Mouse (Mus musculus) CH12.LX (cell line): Measurements from ENCODE around the gene 5330417C22Rik. TPM values are rescaled to one million over a fixed set of nuclear protein-coding genes. Genes with fewer than 3 reads are reported as not detected.

Source experiments
- DNase-seq: peaks from one replicate; pipeline ENCODE4 v3.0.0-alpha.2; 2013; ENCODE audit errors: extremely low read depth
- H3K27ac ChIP-seq: 2 replicates; pipeline ENCODE4 v1.5.1; 2012; ENCODE audit warnings: low read depth, mild to moderate bottlenecking, control low read depth, moderate library complexity; ENCODE audit not compliant: insufficient read depth
- H3K27me3 ChIP-seq: replicated peaks from 2 replicates; pipeline ENCODE3; 2012; ENCODE audit warnings: inconsistent platforms
- H3K36me3 ChIP-seq, 2 experiments: replicated peaks in 1 of 2; 2 replicates each; pipeline versions ENCODE3 to v1.6.1; 2012; ENCODE audit warnings: inconsistent platforms in 1 of 2, low read length in 1 of 2, mild to moderate bottlenecking in 1 of 2, mixed read lengths in 1 of 2, moderate library complexity in 1 of 2; ENCODE audit not compliant: control insufficient read depth in 1 of 2, insufficient read depth in 1 of 2
- H3K4me1 ChIP-seq, 2 experiments: 2 replicates each; pipeline ENCODE4 v1.6.1; 2012; ENCODE audit warnings: inconsistent platforms in 1 of 2, moderate library complexity in 1 of 2; ENCODE audit not compliant: insufficient read depth in 2 of 2, control insufficient read depth in 1 of 2
- H3K4me2 ChIP-seq: 2 replicates; pipeline ENCODE4 v1.6.1; 2012; ENCODE audit warnings: low read depth, mild to moderate bottlenecking, control low read depth; ENCODE audit not compliant: poor library complexity, insufficient read depth, severe bottlenecking
- H3K4me3 ChIP-seq, 3 experiments: fragments of 150-350 bp in 1 of 3; sonication (generic) in 1 of 3; replicated peaks in 1 of 3; 2 replicates each; pipeline versions ENCODE3 to v1.5.1; 2011 to 2012; ENCODE audit warnings: low read depth in 2 of 3, low read length in 2 of 3, mild to moderate bottlenecking in 2 of 3, moderate library complexity in 2 of 3, control low read depth in 1 of 3, improper control_type of control experiment in 1 of 3, inconsistent platforms in 1 of 3, mixed read lengths in 1 of 3; ENCODE audit not compliant: poor library complexity in 1 of 3
- H3K79me2 ChIP-seq: replicated peaks from 2 replicates; pipeline ENCODE4 v1.6.1; 2012; ENCODE audit warnings: mild to moderate bottlenecking, moderate library complexity; ENCODE audit not compliant: control insufficient read depth, poor library complexity, insufficient read depth, severe bottlenecking; ENCODE audit errors: extremely low read depth
- H3K9ac ChIP-seq: 2 replicates; pipeline ENCODE4 v1.6.1; 2012; ENCODE audit warnings: low read depth, mild to moderate bottlenecking, control low read depth, moderate library complexity; ENCODE audit not compliant: insufficient read depth
- H3K9me3 ChIP-seq: replicated peaks from 2 replicates; pipeline ENCODE3; 2012; ENCODE audit warnings: low read length, inconsistent platforms, mixed read lengths
- BHLHE40 ChIP-seq: IDR thresholded peaks from 2 replicates; pipeline ENCODE4 v1.6.1; 2011; ENCODE audit warnings: mild to moderate bottlenecking, low read depth, low read length, improper control_type of control experiment
- CHD1 ChIP-seq: IDR thresholded peaks from 2 replicates; pipeline ENCODE4 v1.6.1; 2012; ENCODE audit warnings: low read depth, low read length, improper control_type of control experiment, inconsistent platforms
- CHD2 ChIP-seq: IDR thresholded peaks from 2 replicates; pipeline ENCODE4 v1.6.1; 2011; ENCODE audit warnings: low read length, improper control_type of control experiment
- E2F4 ChIP-seq: IDR thresholded peaks from 2 replicates; pipeline ENCODE4 v1.6.1; 2011; ENCODE audit warnings: low read depth, low read length, improper control_type of control experiment; ENCODE audit not compliant: insufficient replicate concordance
- HCFC1 ChIP-seq: IDR thresholded peaks from 2 replicates; pipeline ENCODE4 v1.6.1; 2012; ENCODE audit warnings: low read depth, mild to moderate bottlenecking, inconsistent platforms, low read length, improper control_type of control experiment
- IRF4 ChIP-seq: IDR thresholded peaks from 2 replicates; pipeline ENCODE4 v1.6.1; 2014; ENCODE audit warnings: low read depth, mild to moderate bottlenecking, inconsistent platforms, low read length, improper control_type of control experiment
- JUND ChIP-seq: conservative IDR thresholded peaks from 2 replicates; pipeline ENCODE4 v1.6.1; 2011; ENCODE audit warnings: low read depth, low read length, improper control_type of control experiment
- MAFK ChIP-seq: IDR thresholded peaks from 2 replicates; pipeline ENCODE4 v1.6.1; 2011; ENCODE audit warnings: low read length, improper control_type of control experiment; ENCODE audit not compliant: insufficient replicate concordance
- MAZ ChIP-seq: IDR thresholded peaks from 2 replicates; pipeline ENCODE4 v1.6.1; 2012; ENCODE audit warnings: low read depth, mild to moderate bottlenecking, inconsistent platforms, low read length, improper control_type of control experiment, moderate library complexity
- MEF2A ChIP-seq: IDR thresholded peaks from 2 replicates; pipeline ENCODE4 v1.6.1; 2014; ENCODE audit warnings: low read depth, mild to moderate bottlenecking, inconsistent platforms, low read length, improper control_type of control experiment, borderline replicate concordance
- PAX5 ChIP-seq: IDR thresholded peaks from 2 replicates; pipeline ENCODE4 v1.6.1; 2012; ENCODE audit warnings: low read length, inconsistent platforms, mixed read lengths
- POLR2A ChIP-seq: IDR thresholded peaks from 2 replicates; pipeline ENCODE4 v1.6.1; 2011; ENCODE audit warnings: low read depth, mild to moderate bottlenecking, improper control_type of control experiment, low read length
- POLR2AphosphoS2 ChIP-seq: IDR thresholded peaks from 2 replicates; pipeline ENCODE4 v1.6.1; 2011; ENCODE audit warnings: low read depth, low read length, improper control_type of control experiment
- SIN3A ChIP-seq: IDR thresholded peaks from 2 replicates; pipeline ENCODE4 v1.6.1; 2012; ENCODE audit warnings: low read length, improper control_type of control experiment, inconsistent platforms
- TBP ChIP-seq: conservative IDR thresholded peaks from 2 replicates; pipeline ENCODE4 v1.6.1; 2011; ENCODE audit warnings: low read depth, low read length, improper control_type of control experiment
- TCF12 ChIP-seq: IDR thresholded peaks from 2 replicates; pipeline ENCODE4 v1.6.1; 2014; ENCODE audit warnings: low read depth, mild to moderate bottlenecking, inconsistent platforms, low read length, improper control_type of control experiment
- USF2 ChIP-seq: conservative IDR thresholded peaks from 2 replicates; pipeline ENCODE4 v1.6.1; 2011; ENCODE audit warnings: low read depth, low read length, improper control_type of control experiment
- ZKSCAN1 ChIP-seq: IDR thresholded peaks from 2 replicates; pipeline ENCODE4 v1.6.1; 2012; ENCODE audit warnings: low read depth, inconsistent platforms, low read length, improper control_type of control experiment, borderline replicate concordance
- ZMIZ1 ChIP-seq: IDR thresholded peaks from 2 replicates; pipeline ENCODE4 v1.6.1; 2012; ENCODE audit warnings: low read depth, mild to moderate bottlenecking, inconsistent platforms, low read length, improper control_type of control experiment
- dilution Hi-C: fragments of 300-500 bp; cut with MboI; formaldehyde crosslinking; loops from 2 replicates; pipeline ENCODE4 v1.14.3; 2020; ENCODE audit warnings: low sequenced_read_pairs; ENCODE audit not compliant: extremely low pct_unique_long_range_greater_than_20kb, extremely low pct_ligation_motif_present
- in situ Hi-C: fragments of 300-500 bp; cut with MboI; formaldehyde crosslinking; loops from 3 replicates; pipeline ENCODE4 v1.14.3; 2019; ENCODE audit warnings: low sequenced_read_pairs, low pct_ligation_motif_present, low pct_unique_long_range_greater_than_20kb, mixed read lengths
- polyA plus RNA-seq: library from polyadenylated mRNA; unstranded; fragments of >175 nt; gene quantifications from 2 replicates; pipeline ENCODE4 v1.2.1, GENCODE M21; 2012; ENCODE audit warnings: low read depth; ENCODE audit not compliant: insufficient read length
- total RNA-seq, 2 experiments: library from RNA; depleted of rRNA; stranded (reverse); fragments of 300-350 nt in 1 of 2; fragments of >200 nt in 1 of 2; gene quantifications; 2 replicates each; pipeline ENCODE4 v1.2.3; 2012 to 2014

5330417C22Rik gene
- total and polyA plus RNA-seq, 3 experiments = 0.05 to 0.27 (median 0.17) TPM

DNA sequence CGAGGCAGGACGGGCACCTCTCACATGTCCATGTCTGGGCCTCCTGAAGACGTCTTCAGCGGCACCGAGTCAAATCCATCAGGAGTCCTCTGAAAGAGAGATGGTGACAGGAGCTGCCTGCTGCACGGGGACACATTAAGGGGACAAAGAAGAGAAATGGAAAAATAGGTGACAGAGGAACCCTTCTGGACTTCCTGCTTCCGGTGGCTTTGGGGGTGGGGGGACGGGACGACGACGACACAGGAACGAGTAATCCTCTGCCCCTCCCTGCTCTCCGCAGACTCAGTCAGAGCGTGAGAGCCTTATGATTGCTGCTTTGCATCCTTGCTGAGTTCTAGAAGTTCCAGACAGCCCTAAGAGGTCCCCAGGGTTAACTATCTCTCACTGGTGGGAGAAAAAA lies 78.0 kb downstream of the 5330417C22Rik start (continued):
- TF ChIP-seq ZKSCAN1 = no peak
- TF ChIP-seq POLR2A = peak; percentile 83
- TF ChIP-seq TCF12 = peak; percentile 78
- TF ChIP-seq POLR2AphosphoS2 = no peak; the same call in 1 of the 2 replicates
- TF ChIP-seq CHD2 = 0 out of 2 replicates have a peak, but pooled peaks have one; percentile 35
- TF ChIP-seq E2F4 = no peak
- no peak for TF ChIP-seq PAX5

GRCm38 (mm10) chr3:108454172-108454571 lies 82.2 kb downstream of the 5330417C22Rik start:
- H3K9ac ChIP-seq = no peak overlapping the region
- no peaks in the 10 kb centered on the region for H3K36me3 ChIP-seq
- no peak overlapping the region for H3K4me3 ChIP-seq
- peaks cover 0 to 8% of the 10 kb centered on the region in 2 experiments; a peak in 2 of 4 replicates for H3K4me1 ChIP-seq
- H3K79me2 ChIP-seq = no peaks in the 10 kb centered on the region
- dilution Hi-C loops (no loop called here), in situ Hi-C loops (no loop called here)
- H3K27ac ChIP-seq = no peak overlapping the region
- peaks cover 6% of the 10 kb centered on the region for H3K27me3 ChIP-seq
- TF ChIP-seq ZKSCAN1 = no peak
- TF ChIP-seq ZMIZ1 = no peak
- no peak for TF ChIP-seq TCF12
- no peak for TF ChIP-seq POLR2A
- TF ChIP-seq TBP = no peak
- TF ChIP-seq POLR2AphosphoS2 = no peak
- no peak overlapping the region for H3K4me2 ChIP-seq
- no peak for DNase-seq
- H3K9me3 ChIP-seq = no peaks in the 10 kb centered on the region

GRCm38 (mm10) chr3:108451969-108452368 lies 84.4 kb downstream of the 5330417C22Rik start:
- no peaks in the 10 kb centered on the region for H3K9me3 ChIP-seq
- H3K27me3 ChIP-seq = peaks cover 10% of the 10 kb centered on the region
- H3K4me1 ChIP-seq = peaks cover 7 to 8% of the 10 kb centered on the region in 2 experiments
- DNase-seq = no peak
- dilution Hi-C loops (no loop called here), in situ Hi-C loops (no loop called here)
- H3K27ac ChIP-seq = no peak overlapping the region
- no peak overlapping the region for H3K9ac ChIP-seq
- TF ChIP-seq ZMIZ1 = no peak
- TF ChIP-seq CHD1 = no peak
- TF ChIP-seq BHLHE40 = no peak
- TF ChIP-seq SIN3A = no peak
- no peak for TF ChIP-seq TBP
- TF ChIP-seq USF2 = no peak
- no peak for TF ChIP-seq CHD2
- TF ChIP-seq HCFC1 = no peak
- no peak for TF ChIP-seq MAFK
- no peak for TF ChIP-seq JUND
- no peak for TF ChIP-seq E2F4
- TF ChIP-seq IRF4 = no peak
- TF ChIP-seq POLR2AphosphoS2 = no peak
- TF ChIP-seq MAZ = no peak
- TF ChIP-seq MEF2A = no peak
- TF ChIP-seq, all 38 proteins: peak for 0
- Histone ChIP-seq H3K79me2 (no peaks in the 10 kb centered on the region), H3K4me3 (no peak overlapping the region), H3K4me2 (no peak overlapping the region), H3K36me3 (no peaks in the 10 kb centered on the region)
